Mouse (Mus musculus) bone marrow, adult 2 months (tissue): ENCODE results near the gene Ush1g. TPM values are rescaled to one million over a fixed set of nuclear protein-coding genes. Genes with fewer than 3 reads are reported as not detected.
A peak's percentile ranks its signal among the peaks of the same experiment; 100 is the strongest.

Experiments used
- H3K27ac ChIP-seq: fragments of 200-500 bp; 2 replicates; pipeline ENCODE4 v1.5.1; 2012; ENCODE audit warnings: low read depth, mild to moderate bottlenecking, control low read depth, inconsistent platforms, low read length; ENCODE audit not compliant: control insufficient read depth, poor library complexity, insufficient read depth
- H3K4me1 ChIP-seq: fragments of 200-500 bp; 2 replicates; pipeline ENCODE4 v1.6.1; 2011; ENCODE audit warnings: low read length; ENCODE audit not compliant: control insufficient read depth, insufficient read depth
- H3K4me3 ChIP-seq: fragments of 200-500 bp; replicated peaks from 2 replicates; pipeline ENCODE3; 2011; ENCODE audit warnings: mild to moderate bottlenecking, low read depth, low read length, control low read depth; ENCODE audit not compliant: control insufficient read depth
- CTCF ChIP-seq: fragments of 200-500 bp; IDR thresholded peaks from 2 replicates; pipeline ENCODE4 v1.5.1; 2011; ENCODE audit warnings: low read length, control low read depth; ENCODE audit not compliant: control insufficient read depth, insufficient read depth
- POLR2A ChIP-seq: fragments of 200-500 bp; IDR thresholded peaks from 2 replicates; pipeline ENCODE4 v1.6.1; 2011; ENCODE audit warnings: low read depth, mild to moderate bottlenecking, control low read depth, low read length, borderline replicate concordance; ENCODE audit not compliant: control insufficient read depth
- WGBS: fragments of 180-500 bp; shearing (Covaris S2); methylation state at CpG from one replicate; pipeline ENCODE4 v1.1.7; 2018; 5-methylcytosine and 5-hydroxymethylcytosine counted together
- polyA plus RNA-seq: library from polyadenylated mRNA; stranded (reverse); fragments of >200 nt; gene quantifications from 2 replicates; pipeline ENCODE4 v1.2.4, GENCODE M21; 2011; ENCODE audit warnings: low replicate concordance; ENCODE audit not compliant: missing spikeins, insufficient read depth, insufficient read length

Ush1g gene
- polyA plus RNA-seq, 1 experiment: not detected

DNA sequence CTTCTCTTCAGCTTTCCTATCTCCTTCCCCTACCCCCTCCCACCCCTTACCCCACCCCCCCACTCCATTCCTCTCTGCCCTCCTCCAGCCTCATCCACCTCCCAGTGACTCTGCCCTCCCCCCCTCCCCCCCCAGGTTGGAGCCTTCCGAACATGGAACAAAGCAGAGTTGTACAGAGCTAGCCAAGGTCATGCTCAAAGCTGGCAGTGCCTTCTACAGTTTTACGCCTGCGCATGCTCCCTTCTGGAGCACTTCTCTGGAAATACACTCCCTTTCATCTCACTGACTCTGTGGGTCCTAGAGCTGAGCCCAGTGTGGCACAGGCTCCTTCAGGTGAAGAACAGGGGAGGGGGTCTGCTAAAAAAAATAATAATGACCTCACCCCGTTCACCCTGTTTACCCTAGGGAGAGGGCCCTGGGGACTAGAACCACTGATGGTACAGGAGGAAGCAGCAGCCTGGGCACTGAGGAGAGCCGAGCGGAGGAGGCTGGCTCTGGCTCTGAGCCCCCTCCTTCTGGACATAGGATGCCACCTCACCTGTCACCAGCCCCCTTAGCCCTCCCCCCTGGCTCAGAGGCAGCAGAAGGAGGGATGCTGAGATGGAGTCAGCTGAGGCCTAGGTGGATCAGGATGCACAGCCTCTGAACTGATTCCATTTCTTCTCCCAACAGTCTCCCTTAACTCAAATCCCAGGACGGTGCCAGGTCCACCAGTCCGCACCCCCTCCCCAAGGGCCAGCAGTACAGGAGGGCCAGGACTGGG, 38.9 kb downstream of the Ush1g start:
- H3K27ac ChIP-seq: no peak overlapping the region
- peaks cover 6% of the 10 kb centered on the region; the same call in 1 of the 2 replicates for H3K4me1 ChIP-seq
- TF ChIP-seq CTCF (no peak), POLR2A (no peak)
- WGBS: 90% methylated on average over 8 of the region's 8 CpGs
- H3K4me3 ChIP-seq: no peak overlapping the region

DNA sequence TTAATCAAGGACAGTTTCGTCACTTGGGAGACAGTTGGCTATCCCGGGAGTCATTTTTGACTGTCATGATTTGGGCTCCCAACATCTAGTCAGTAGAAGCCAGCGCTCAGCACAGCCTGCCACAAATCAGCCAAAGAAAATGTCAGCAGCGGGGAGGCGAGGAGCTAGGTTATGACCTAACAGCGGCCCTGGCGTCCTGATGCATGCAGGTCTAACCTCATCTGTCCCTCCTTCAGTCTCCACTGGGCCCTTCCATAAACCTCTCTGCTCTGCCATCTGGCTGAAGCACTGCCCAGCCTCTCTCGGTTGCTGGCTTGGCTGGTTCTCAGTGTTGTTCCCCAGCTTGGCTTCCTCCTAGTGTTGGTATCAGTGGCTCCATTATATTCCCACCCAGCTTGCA, 39.5 kb downstream of the Ush1g start:
- H3K4me3 ChIP-seq: no peak overlapping the region
- peaks cover 6% of the 10 kb centered on the region; the same call in 1 of the 2 replicates for H3K4me1 ChIP-seq
- TF ChIP-seq CTCF (no peak), POLR2A (no peak)
- WGBS: 75% methylated on average over 8 of the region's 8 CpGs
- H3K27ac ChIP-seq: no peak overlapping the region

DNA sequence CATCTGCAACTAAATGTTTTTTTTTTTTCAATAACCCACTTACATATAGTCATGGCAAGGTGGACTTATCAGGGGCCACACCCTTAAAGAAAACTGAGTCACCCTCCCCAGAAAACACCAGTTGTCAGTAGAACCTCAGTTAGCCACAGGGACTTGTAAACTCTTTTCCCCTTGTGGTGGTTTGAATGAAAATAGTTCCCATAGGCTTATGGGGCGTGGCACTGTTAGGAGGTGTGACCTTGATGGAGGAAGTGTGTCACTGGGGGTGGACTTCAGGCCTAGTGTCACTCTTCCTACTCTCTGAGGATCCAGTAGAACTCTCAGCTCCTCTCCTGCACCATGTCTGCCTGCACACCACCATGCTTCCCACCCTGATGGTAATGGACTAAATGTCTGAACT, 42.1 kb downstream of the Ush1g start:
- TF ChIP-seq CTCF (no peak), POLR2A (no peak)
- WGBS: 27% methylated on average over 1 of the region's 1 CpGs
- Histone ChIP-seq H3K4me3 (no peak overlapping the region), H3K4me1 (peaks cover 4% of the 10 kb centered on the region; the same call in 1 of the 2 replicates), H3K27ac (no peak overlapping the region)

DNA sequence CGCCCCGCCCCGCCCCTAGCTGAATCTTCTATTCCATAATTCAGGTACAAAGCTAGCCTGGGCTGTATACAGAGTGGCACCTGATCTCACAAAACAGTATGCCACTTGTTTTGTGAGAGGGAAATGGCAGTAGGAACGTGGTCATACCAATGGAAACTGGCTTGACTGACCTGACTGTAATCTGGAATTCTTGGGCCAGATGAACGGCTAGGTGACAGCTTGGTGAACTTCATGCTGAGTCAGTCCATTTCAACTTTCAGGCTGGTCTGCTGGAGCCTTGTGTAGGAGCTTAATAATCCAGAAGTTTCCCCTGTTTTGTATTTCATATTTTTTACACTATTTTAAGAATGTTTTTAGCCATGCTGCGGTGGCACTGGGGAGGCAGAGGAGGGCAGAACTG, 43.7 kb downstream of the Ush1g start:
- WGBS: 72% methylated on average over 6 of the region's 6 CpGs
- TF ChIP-seq CTCF: no peak
- TF ChIP-seq POLR2A: no peak
- H3K27ac ChIP-seq: no peak overlapping the region
- H3K4me3 ChIP-seq: no peak overlapping the region
- H3K4me1 ChIP-seq: peaks cover 2% of the 10 kb centered on the region; the same call in 1 of the 2 replicates

DNA sequence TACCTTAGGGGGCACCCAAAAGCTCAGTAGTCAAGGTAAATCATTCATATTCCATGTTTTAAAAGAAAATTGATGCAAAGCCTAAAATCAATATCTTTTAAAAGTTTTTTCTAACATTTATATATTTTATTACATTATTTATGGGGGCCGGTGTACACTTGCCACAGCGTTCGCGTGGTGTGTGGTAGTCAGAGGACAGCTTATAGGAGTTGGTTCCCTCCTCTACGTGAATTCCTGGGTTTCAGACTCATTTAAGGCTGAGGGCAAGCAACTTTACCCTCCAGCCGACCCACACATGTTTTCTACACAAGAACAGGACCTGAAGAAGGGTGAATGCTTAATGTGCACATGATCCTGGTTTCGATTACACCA, 44.3 kb downstream of the Ush1g start:
- WGBS: 12% methylated on average over 7 of the region's 7 CpGs
- TF ChIP-seq CTCF (no peak), POLR2A (no peak)
- H3K4me1 ChIP-seq: peaks cover 2% of the 10 kb centered on the region; the same call in 1 of the 2 replicates
- H3K27ac ChIP-seq: peak overlapping the region; percentile 67
- peak overlapping the region; percentile 74 for H3K4me3 ChIP-seq

DNA sequence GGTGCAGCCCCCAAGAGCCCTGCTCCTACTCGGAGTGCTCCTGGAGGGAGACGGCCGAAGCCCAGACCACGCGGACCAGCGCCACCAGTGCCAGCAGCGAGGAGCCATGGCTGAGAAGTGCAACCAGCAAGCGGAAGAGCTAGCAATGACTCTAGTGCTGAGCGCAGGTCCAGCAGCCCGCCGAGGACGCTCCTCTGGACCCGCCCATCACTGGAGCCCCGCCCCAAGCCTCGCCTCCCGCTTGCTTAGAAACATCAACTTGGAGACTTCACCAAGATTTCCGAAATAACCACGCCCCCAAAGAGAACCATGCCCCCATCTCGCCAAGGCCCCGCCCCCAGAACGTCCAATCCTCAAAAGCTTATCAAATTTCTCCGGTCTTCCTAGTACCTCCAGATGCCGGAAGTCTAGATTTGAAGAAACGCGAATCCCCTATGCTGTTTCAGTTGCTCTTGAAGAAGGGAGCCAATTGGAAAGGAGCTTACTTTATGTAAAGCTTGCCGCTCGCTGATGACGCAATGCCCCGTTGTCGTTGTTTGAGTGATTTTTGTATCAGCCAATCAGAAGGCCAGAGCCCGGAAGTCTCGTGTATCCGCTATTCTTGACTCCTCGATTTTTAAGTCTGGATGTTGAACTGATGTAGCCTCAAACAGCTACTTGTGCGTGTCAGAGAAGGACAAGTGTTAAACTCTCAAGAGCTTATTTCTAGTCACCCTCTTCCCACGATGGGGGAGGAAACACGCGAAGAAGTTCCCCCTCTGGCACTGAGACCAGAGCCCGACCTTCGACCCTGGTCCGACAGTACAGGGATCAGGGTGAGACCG, 44.8 kb downstream of the Ush1g start, which contains the start of gene Fdxr:
Gene Fdxr (minus strand): TSS at position 271 of the 824 bp plus-strand sequence.
- under 1% methylated on average over 42 of the region's 42 CpGs for WGBS
- H3K27ac ChIP-seq: peak within 1 kb of the TSS; percentile 80
- TF ChIP-seq POLR2A: peak; percentile 99
- TF ChIP-seq CTCF: no peak
- H3K4me3 ChIP-seq: peak within 1 kb of the TSS; percentile 74
- peaks cover 2% of the 10 kb centered on the region; the same call in 1 of the 2 replicates for H3K4me1 ChIP-seq

DNA sequence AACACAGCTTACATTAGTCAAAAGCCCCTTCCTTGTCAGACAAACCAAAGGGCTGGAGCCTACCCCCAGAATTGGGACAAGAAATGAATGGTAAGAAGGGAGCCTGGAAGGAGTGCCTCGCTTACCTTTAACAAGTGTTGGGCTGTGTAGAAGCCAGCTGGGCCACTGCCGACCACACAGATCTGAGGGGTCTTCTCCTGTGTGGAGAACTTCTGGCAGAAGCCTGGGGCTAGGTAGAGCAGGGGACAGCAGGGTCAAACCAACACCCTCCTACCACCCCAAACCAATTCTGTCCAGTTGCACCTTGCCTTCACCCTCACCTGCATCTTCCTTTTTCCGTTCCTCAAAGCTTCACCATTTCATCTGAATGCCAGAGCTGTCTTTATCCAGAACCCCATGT, 45.9 kb downstream of the Ush1g start:
- no peak overlapping the region for H3K27ac ChIP-seq
- no peak overlapping the region for H3K4me3 ChIP-seq
- TF ChIP-seq CTCF: no peak
- no peak for TF ChIP-seq POLR2A
- H3K4me1 ChIP-seq: peaks cover 2% of the 10 kb centered on the region; the same call in 1 of the 2 replicates
- 60% methylated on average over 3 of the region's 3 CpGs for WGBS

DNA sequence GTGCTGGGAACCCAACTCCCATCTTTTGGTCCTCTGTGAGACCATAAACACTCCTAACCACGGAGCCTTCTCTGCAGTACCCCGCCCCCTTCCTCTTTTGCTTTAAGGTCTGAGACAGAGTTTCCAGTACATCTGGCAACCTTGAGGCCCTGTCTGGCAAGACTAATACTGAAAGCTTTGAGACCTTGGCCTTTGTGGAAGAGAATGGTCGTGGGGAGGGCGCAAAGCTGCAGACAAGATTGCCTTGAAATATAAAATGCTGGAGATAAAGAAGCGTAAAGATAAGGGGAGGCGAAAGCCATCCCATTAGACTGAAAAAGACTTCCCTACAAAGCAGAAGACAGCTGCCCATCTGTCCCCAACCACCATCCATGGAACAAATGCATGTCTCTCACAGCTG, 46.3 kb downstream of the Ush1g start:
- Histone ChIP-seq H3K4me1 (peaks cover 2% of the 10 kb centered on the region; the same call in 1 of the 2 replicates), H3K4me3 (no peak overlapping the region), H3K27ac (no peak overlapping the region)
- 45% methylated on average over 6 of the region's 6 CpGs for WGBS
- TF ChIP-seq CTCF (no peak), POLR2A (no peak)
